Mouse (Mus musculus) lung, embryonic 14.5 days (tissue): ENCODE data around the gene Atp5mpl. TPM values are rescaled to one million over a fixed set of nuclear protein-coding genes. Genes with fewer than 3 reads are reported as not detected.
A peak's percentile ranks its signal among the peaks of the same experiment; 100 is the strongest.

ENCODE experiments used
- ATAC-seq: fragments of 200-750 bp; cut with Nextera tagmentation; 2 replicates; pipeline ENCODE4 v1.8.0; 2017; ENCODE audit warnings: mild to moderate bottlenecking, moderate TSS enrichment, moderate library complexity; ENCODE audit not compliant: insufficient read depth
- DNase-seq: peaks from one replicate; pipeline ENCODE4 v3.0.0-alpha.2; 2015
- H3K27ac ChIP-seq: fragments of 300-500 bp; sonication (generic); 2 replicates; pipeline ENCODE4 v1.5.1; 2014; ENCODE audit warnings: low read depth, mild to moderate bottlenecking, moderate library complexity
- H3K27me3 ChIP-seq: fragments of 300-500 bp; sonication (generic); 2 replicates; pipeline ENCODE4 v1.6.1; 2014; ENCODE audit warnings: low read length, control low read depth; ENCODE audit not compliant: insufficient read depth
- H3K36me3 ChIP-seq: fragments of 300-500 bp; sonication (generic); 2 replicates; pipeline ENCODE4 v1.6.1; 2014; ENCODE audit warnings: control low read depth; ENCODE audit not compliant: insufficient read depth
- H3K4me1 ChIP-seq: fragments of 300-500 bp; sonication (generic); 2 replicates; pipeline ENCODE4 v1.6.1; 2014; ENCODE audit warnings: antibody characterized with exemption, control low read depth; ENCODE audit not compliant: insufficient read depth
- H3K4me2 ChIP-seq: fragments of 300-500 bp; sonication (generic); 2 replicates; pipeline ENCODE4 v1.6.1; 2014; ENCODE audit warnings: mild to moderate bottlenecking
- H3K4me3 ChIP-seq: fragments of 300-500 bp; sonication (generic); 2 replicates; pipeline ENCODE4 v1.5.1; 2014; ENCODE audit warnings: low read depth, low read length
- H3K9ac ChIP-seq: fragments of 300-500 bp; sonication (generic); 2 replicates; pipeline ENCODE4 v1.6.1; 2014
- H3K9me3 ChIP-seq: fragments of 300-500 bp; sonication (generic); 2 replicates; pipeline ENCODE4 v1.6.1; 2016; ENCODE audit warnings: low read depth, low read length, control low read depth
- CTCF ChIP-seq: IDR thresholded peaks from 2 replicates; pipeline ENCODE4 v1.5.1; 2016; ENCODE audit warnings: antibody characterized with exemption, low read depth
- WGBS: fragments of 180-500 bp; shearing (Covaris S2); extraction: QIAGEN DNeasy Blood & Tissue Kit; methylation state at CpG from one replicate; pipeline ENCODE4 v1.1.7; 2014; 5-methylcytosine and 5-hydroxymethylcytosine counted together
- polyA plus RNA-seq: library from polyadenylated mRNA; unstranded; fragments of >200 nt; fragmentation: Nextera tagmentation; extraction: Ambion mirVana; gene quantifications from 2 replicates; pipeline ENCODE4 v1.2.1, GENCODE M21; 2014

The Atp5mpl gene
- 647 and 712 TPM in 2 replicates for polyA plus RNA-seq

DNA sequence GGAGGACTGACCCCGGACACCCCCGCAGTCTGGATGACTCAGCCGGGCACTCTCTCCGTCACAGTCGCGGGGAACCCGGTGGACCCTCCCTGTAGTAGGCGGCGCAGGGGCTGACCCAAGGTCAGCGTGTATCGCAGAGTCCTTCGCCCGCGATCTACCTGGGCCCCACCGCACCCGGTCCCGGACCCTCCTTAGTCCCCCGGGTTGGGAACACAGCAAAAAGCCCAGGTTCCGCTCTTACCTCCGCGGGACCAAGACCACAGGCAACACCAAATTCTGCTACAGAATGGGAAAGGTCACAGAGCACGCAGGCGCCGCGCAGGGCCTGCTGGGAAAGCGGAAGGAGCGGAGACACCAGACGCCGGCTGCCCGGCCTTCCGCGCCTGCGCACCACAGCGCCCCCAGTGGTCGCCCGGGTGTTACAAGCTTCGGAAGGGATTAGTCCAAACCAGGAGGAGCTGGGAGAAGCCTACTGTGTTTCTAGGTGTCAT, at the start of gene Atp5mpl:
Atp5mpl (minus strand) TSS at position 295 of the 491 bp plus-strand sequence.
- Histone ChIP-seq H3K4me1 (peaks cover 8% of the 10 kb centered on the region), H3K4me2 (peak within 1 kb of the TSS; percentile 96), H3K9ac (peak within 1 kb of the TSS; percentile 95), H3K27me3 (no peaks in the 10 kb centered on the region), H3K27ac (peak within 1 kb of the TSS; percentile 79), H3K9me3 (no peaks in the 10 kb centered on the region), H3K4me3 (peak within 1 kb of the TSS; percentile 97), H3K36me3 (peaks cover 20% of the 10 kb centered on the region)
- WGBS, result under 1% methylated on average over 37 of the region's 37 CpGs
- peak; percentile 91 for ATAC-seq
- peak; percentile 90 for TF ChIP-seq CTCF
- DNase-seq, result peak; percentile 98

DNA sequence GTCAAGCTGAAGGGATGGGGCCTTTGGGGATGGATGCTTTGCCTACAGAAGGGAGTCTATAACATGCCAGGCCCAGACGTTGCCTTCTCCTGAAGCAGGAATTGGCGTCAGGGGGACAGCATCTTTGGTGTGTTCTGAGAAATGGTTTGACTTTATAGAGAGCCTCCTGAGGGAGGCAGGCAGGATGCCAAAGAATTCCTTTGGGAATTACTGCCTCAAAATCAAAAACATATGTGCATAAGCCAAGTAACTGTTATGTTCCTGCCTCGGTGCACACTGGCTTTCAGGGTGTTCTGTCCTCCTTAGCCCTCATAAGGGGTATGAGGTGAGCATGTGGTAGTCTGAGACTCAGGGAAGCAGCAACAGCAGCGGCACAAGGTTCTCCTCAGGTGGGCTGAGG, 49.6 kb upstream of the Atp5mpl start:
- H3K4me1 ChIP-seq, result no peaks in the 10 kb centered on the region
- H3K4me3 ChIP-seq, result no peak overlapping the region
- no peak for ATAC-seq
- peak; percentile 55 for DNase-seq
- H3K36me3 ChIP-seq, result no peaks in the 10 kb centered on the region
- no peak overlapping the region for H3K4me2 ChIP-seq
- no peak overlapping the region for H3K27ac ChIP-seq
- H3K9me3 ChIP-seq, result no peaks in the 10 kb centered on the region; the same call in 1 of the 2 replicates
- WGBS, result 42% methylated on average over 4 of the region's 4 CpGs
- no peak for TF ChIP-seq CTCF
- no peaks in the 10 kb centered on the region for H3K27me3 ChIP-seq
- H3K9ac ChIP-seq, result no peak overlapping the region

DNA sequence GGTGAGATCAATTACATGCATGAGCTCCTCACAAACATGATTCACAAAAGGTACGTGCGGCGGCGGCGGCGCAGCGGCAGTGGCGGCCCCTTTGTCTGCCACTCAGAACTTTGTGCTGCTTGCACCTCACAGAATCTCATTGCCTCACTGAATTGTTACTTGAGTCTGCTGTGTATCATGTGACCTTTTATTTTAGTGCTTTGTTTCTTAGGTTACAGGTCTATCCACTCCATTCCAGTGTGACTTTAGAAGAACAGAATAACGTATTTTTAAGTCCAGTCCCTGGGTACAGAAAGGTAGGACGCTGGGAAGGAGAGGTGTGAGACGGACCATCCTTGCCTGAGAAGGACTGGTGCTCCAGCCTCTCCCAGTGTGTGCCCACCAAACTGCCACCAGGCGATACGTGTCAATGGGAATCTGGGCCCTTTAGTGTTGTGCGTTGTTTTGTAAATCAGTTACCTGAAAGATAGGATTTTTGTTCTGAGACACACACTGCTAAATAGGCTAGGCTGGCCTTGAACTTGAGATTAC, 46.6 kb upstream of the Atp5mpl start:
- Histone ChIP-seq H3K4me3 (no peak overlapping the region), H3K4me2 (peak overlapping the region; percentile 38)
- no peak; the same call in 1 of the 2 replicates for ATAC-seq

DNA sequence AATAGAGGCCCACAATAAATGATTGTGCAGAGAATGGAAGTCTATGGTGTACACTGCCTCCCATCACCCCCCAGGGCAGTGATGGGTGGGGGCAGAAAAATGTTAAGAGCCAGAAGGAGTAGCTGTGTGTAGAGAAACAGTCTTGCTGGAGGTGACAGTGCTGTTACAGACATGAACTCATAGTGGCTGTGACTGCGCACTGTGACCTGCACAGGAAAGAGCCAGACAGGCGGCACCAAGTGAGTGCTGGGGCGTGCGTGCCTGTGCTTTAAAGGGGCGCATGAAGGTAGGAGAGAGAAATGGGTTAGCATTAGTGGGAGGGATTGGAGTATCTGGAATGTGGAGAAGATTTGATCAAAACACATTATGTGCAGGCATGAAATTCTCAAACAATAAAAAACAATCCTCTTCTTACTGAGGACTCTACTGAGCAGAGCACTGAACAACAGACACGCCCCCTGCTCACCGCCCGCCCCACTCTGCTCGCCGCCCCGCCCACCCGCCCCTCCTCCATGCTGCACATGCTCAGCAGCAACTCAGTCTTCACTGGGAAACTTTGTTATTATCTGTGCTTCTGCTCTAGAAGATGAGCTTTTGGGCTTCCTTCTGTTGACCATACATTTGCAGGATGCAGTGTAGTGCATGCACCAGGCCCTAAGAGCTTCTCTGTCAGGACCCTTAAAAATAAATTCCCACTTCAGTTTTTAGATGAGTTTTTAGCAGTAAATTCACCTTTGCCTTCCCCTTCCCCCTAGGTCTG, 45.9 kb upstream of the Atp5mpl start:
- ATAC-seq, result peak; percentile 69; the same call in 1 of the 2 replicates
- Histone ChIP-seq H3K9ac (no peak overlapping the region), H3K36me3 (no peaks in the 10 kb centered on the region), H3K9me3 (no peaks in the 10 kb centered on the region), H3K4me3 (no peak overlapping the region), H3K4me1 (no peaks in the 10 kb centered on the region), H3K4me2 (peak overlapping the region; percentile 38), H3K27me3 (no peaks in the 10 kb centered on the region), H3K27ac (no peak overlapping the region)
- 45% methylated on average over 12 of the region's 12 CpGs for WGBS
- no peak for TF ChIP-seq CTCF
- DNase-seq, result peak; percentile 19

More for the DNA sequence above, 46.6 kb upstream of the Atp5mpl start:
- 43% methylated on average over 14 of the region's 14 CpGs for WGBS
- Histone ChIP-seq H3K27ac (no peak overlapping the region), H3K9me3 (no peaks in the 10 kb centered on the region), H3K36me3 (no peaks in the 10 kb centered on the region), H3K27me3 (no peaks in the 10 kb centered on the region), H3K4me1 (no peaks in the 10 kb centered on the region), H3K9ac (no peak overlapping the region)
- no peak for TF ChIP-seq CTCF
- no peak for DNase-seq

DNA sequence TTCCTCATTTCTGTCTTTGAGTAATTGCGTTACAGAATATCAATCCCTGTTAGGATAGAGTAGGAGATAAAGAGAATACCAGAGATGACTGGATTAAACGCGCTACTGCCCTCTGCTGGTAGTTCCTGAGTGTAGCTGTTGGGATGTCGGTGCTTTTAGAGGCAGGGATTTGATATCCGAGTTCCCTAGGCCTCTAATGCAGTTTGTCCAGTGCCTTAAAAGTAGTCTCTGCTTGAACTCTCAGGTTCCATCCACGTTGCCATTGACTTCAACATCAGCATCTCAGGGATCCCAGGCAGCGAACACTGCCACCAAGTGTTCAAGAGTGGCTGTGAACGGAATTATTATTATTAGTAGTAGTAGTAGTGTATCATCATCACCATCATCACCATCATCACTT, 34.4 kb upstream of the Atp5mpl start:
- Histone ChIP-seq H3K4me2 (no peak overlapping the region), H3K9ac (no peak overlapping the region), H3K9me3 (no peaks in the 10 kb centered on the region), H3K36me3 (no peaks in the 10 kb centered on the region), H3K4me3 (no peak overlapping the region), H3K4me1 (no peaks in the 10 kb centered on the region), H3K27me3 (no peaks in the 10 kb centered on the region), H3K27ac (no peak overlapping the region)
- ATAC-seq (peak; percentile 44), DNase-seq (peak; percentile 90)
- peak; percentile 82 for TF ChIP-seq CTCF
- WGBS, result 18% methylated on average over 8 of the region's 8 CpGs

DNA sequence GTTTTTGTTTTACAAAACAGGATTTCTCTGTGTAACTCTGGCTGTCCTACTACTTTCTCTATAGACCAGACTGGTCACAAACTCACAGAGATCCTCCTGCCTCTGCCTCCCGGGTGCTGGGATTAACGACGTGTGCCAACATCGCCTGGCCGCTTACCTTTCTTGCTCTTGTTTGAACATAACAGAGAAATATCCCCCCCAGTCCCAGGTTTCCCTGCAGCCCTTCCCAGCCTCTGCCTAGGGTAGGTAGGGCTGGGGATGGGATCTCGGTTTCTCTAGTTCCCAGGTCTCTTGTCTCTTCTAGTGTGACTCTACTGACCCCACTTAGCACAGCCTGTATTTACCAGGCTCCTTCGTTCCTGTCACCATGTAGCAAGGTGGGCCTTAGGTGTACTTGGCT, 33.0 kb upstream of the Atp5mpl start:
- H3K4me2 ChIP-seq, result no peak overlapping the region
- TF ChIP-seq CTCF, result no peak
- H3K4me3 ChIP-seq, result no peak overlapping the region
- WGBS, result 87% methylated on average over 7 of the region's 7 CpGs
- ATAC-seq, result no peak
- H3K4me1 ChIP-seq, result no peaks in the 10 kb centered on the region
- DNase-seq, result no peak
- no peaks in the 10 kb centered on the region for H3K36me3 ChIP-seq
- H3K27me3 ChIP-seq, result no peaks in the 10 kb centered on the region
- H3K9ac ChIP-seq, result no peak overlapping the region
- no peak overlapping the region for H3K27ac ChIP-seq
- H3K9me3 ChIP-seq, result no peaks in the 10 kb centered on the region

DNA sequence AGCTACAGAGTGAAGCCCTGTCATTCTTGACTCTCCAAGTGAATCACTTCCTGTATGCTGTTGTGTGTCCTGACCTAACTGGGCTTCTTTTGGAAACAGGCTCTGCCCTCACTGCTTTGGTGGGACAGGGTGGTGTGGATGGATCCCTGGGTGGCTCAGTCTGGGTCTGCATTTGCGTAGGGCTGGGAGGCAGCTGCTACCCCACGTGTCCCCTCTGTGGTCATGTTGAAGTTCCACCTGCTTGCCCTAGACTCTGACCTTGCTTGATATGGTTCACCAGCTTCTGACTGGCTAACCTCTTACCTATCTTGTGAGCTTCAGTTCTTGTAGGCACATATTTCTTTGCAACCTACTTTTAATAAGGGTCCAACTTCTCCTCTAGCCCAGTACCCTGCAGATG, 28.4 kb upstream of the Atp5mpl start:
- no peak for DNase-seq
- WGBS, result 86% methylated on average over 2 of the region's 2 CpGs

More for the DNA sequence above, 28.4 kb upstream of the Atp5mpl start:
- Histone ChIP-seq H3K9ac (no peak overlapping the region), H3K4me2 (no peak overlapping the region), H3K36me3 (no peaks in the 10 kb centered on the region), H3K4me3 (no peak overlapping the region), H3K4me1 (no peaks in the 10 kb centered on the region), H3K9me3 (no peaks in the 10 kb centered on the region), H3K27me3 (no peaks in the 10 kb centered on the region), H3K27ac (no peak overlapping the region)
- ATAC-seq, result no peak
- no peak for TF ChIP-seq CTCF
